ENCODE assay signal across 9 mouse cellular contexts in genomic region chr4:133090276-133090719, GRCm38 (mm10). TPM values are rescaled to one million over a fixed set of nuclear protein-coding genes. Genes with fewer than 3 reads are reported as not detected.
DNase-seq lines count a peak whose midpoint lies in the region; ATAC-seq lines count a peak whose summit lies in the region.
"Had no signal": no experiment of that assay in that cellular context is flagged by ENCODE, and none has a peak within 500 bp of the region (broad histone marks: within the 10 kb centered on the region; RNA-seq: fewer than 3 reads in every experiment).

No protein-coding gene starts in this region.

- no peak overlapping the region for H3K4me3 ChIP-seq in forebrain, embryonic 12.5 days (replicated peaks)
- no peak overlapping the region for H3K4me3 ChIP-seq in intestine, embryonic 16.5 days (ENCODE audit: low read length)
- H3K4me3 ChIP-seq in neural tube, embryonic 13.5 days = no peak overlapping the region

- no peaks in the 10 kb centered on the region for H3K9me3 ChIP-seq in forebrain, embryonic 12.5 days
- H3K9me3 ChIP-seq in intestine, embryonic 16.5 days (ENCODE audit: control insufficient read depth, low read length) = no peaks in the 10 kb centered on the region
- no peaks in the 10 kb centered on the region for H3K9me3 ChIP-seq in neural tube, embryonic 13.5 days
- H3K9me3 ChIP-seq: megakaryocyte, embryonic 14.5 days had no signal

- peak overlapping the region; percentile 45 for H3K9ac ChIP-seq in forebrain, embryonic 12.5 days
- peak overlapping the region; percentile 59 for H3K9ac ChIP-seq in intestine, embryonic 16.5 days (ENCODE audit: low read depth, low read length)
- peak overlapping the region; percentile 50 for H3K9ac ChIP-seq in neural tube, embryonic 13.5 days

- peak overlapping the region; percentile 78 for H3K27ac ChIP-seq in forebrain, embryonic 12.5 days
- peak overlapping the region; percentile 91 for H3K27ac ChIP-seq in intestine, embryonic 16.5 days (ENCODE audit: low read length)
- H3K27ac ChIP-seq in neural tube, embryonic 13.5 days (replicated peaks) = peak overlapping the region; percentile 92

- WGBS in forebrain, embryonic 12.5 days = 40% methylated on average over 8 of the region's 8 CpGs
- WGBS in intestine, embryonic 16.5 days = 36% methylated on average over 8 of the region's 8 CpGs
- WGBS in neural tube, embryonic 13.5 days = 25% methylated on average over 8 of the region's 8 CpGs

- peak; percentile 45 for DNase-seq in kidney, postnatal 10 days
- DNase-seq in kidney, postnatal 36 days = no peak
- no peak for DNase-seq in cerebellum, postnatal 10 days
- DNase-seq in left cerebral cortex, adult 11 months (ENCODE audit: low spot score) = no peak
- DNase-seq in adipocyte (ENCODE audit: low spot score) = no peak

- peaks cover 38% of the 10 kb centered on the region for H3K27me3 ChIP-seq in forebrain, embryonic 12.5 days
- H3K27me3 ChIP-seq in intestine, embryonic 16.5 days (replicated peaks; ENCODE audit: control insufficient read depth, insufficient read depth, low read length) = no peaks in the 10 kb centered on the region
- peaks cover 8% of the 10 kb centered on the region; the same call in 1 of the 2 replicates for H3K27me3 ChIP-seq in neural tube, embryonic 13.5 days

- ATAC-seq in forebrain, embryonic 12.5 days (ENCODE audit: low FRiP score) = no peak
- ATAC-seq in intestine, embryonic 16.5 days = no peak; the same call in 1 of the 2 replicates
- ATAC-seq in neural tube, embryonic 13.5 days (ENCODE audit: low read depth) = peak; percentile 2; the same call in 1 of the 2 replicates

- no peaks in the 10 kb centered on the region for H3K36me3 ChIP-seq in forebrain, embryonic 12.5 days (replicated peaks)
- no peaks in the 10 kb centered on the region for H3K36me3 ChIP-seq in intestine, embryonic 16.5 days (ENCODE audit: control insufficient read depth, insufficient read depth, low read length)
- no peaks in the 10 kb centered on the region for H3K36me3 ChIP-seq in neural tube, embryonic 13.5 days

- 0 out of 2 replicates have a peak overlapping the region, but pooled peaks have one; percentile 9 for H3K4me2 ChIP-seq in forebrain, embryonic 12.5 days
- H3K4me2 ChIP-seq in intestine, embryonic 16.5 days (ENCODE audit: low read depth, low read length) = peak overlapping the region; percentile 2; the same call in 1 of the 2 replicates
- peak overlapping the region; percentile 22; the same call in 1 of the 2 replicates for H3K4me2 ChIP-seq in neural tube, embryonic 13.5 days

- peaks cover 76% of the 10 kb centered on the region for H3K4me1 ChIP-seq in forebrain, embryonic 12.5 days
- H3K4me1 ChIP-seq in intestine, embryonic 16.5 days (ENCODE audit: control insufficient read depth, insufficient read depth, low read length) = peaks cover 93% of the 10 kb centered on the region
- peaks cover 84% of the 10 kb centered on the region for H3K4me1 ChIP-seq in neural tube, embryonic 13.5 days (replicated peaks)

RNA-seq across cellular contexts. Expression of gene Wasf2, which starts 40.0 kb away (rescaled TPM):
- 36.4 and 42.5 TPM in 2 replicates for polyA plus RNA-seq in forebrain, embryonic 12.5 days (2016; fragmentation: Nextera tagmentation; extraction: Ambion mirVana)
- 76.9 and 81.9 TPM in 2 replicates for polyA plus RNA-seq in intestine, embryonic 16.5 days (2015; fragmentation: Nextera tagmentation; extraction: Ambion mirVana)
- polyA plus RNA-seq in neural tube, embryonic 13.5 days (2015; fragmentation: Nextera tagmentation; extraction: Ambion mirVana) = 34.0 and 36.5 TPM in 2 replicates
